Mouse (Mus musculus): Measurements from ENCODE around the gene Iyd. TPM values are rescaled to one million over a fixed set of nuclear protein-coding genes. Genes with fewer than 3 reads are reported as not detected.

The Iyd gene
- polyA plus RNA-seq (2012; rRNA removed): 14.2 and 16.2 TPM in 2 replicates

DNA sequence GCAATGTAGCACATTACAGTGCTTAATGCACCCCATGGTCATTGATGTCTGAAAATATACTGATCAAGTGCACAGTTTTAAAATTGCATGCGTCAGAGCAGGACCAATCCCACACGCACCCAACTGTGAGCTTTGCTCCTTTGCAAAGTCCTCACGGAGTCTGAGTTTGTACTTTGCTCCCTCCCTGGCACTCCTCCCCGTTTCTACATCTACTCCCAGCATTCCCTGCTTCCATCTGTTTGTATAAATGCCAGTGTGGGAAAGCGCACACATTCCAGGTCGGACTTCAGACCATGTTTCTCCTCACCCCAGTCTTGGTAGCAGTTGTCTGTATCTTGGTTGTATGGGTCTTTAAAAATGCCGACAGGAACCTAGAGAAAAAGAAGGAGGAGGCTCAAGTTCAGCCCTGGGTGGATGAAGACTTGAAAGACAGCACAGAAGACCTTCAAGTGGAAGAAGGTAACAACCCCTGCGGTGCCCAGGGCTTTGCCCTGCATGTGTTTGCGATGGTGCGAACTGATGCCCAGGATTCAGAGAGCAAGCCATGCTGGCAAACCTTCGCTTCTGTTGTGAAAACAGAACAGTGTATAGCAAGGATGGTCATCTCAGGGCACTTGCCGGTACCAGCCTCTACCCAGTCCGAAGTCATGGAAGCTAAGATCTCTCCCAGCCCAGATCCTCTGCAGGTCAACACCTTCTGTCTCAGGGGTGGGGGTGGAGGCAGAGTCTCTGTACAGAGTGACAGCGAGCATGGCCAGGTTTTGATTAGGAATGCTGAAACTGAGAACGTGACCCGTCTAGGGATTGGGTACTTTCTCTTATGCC, at the start of gene Iyd:
TSS of gene Iyd (plus strand) at position 238 of the 825 bp plus-strand sequence.

Other genes starting within 250 kb of the Iyd start
- 0.03 and 0.04 TPM in 2 replicates for gene Ppp1r14c, start 174.2 kb upstream of the Iyd start, polyA plus RNA-seq (2012; rRNA removed)
- 1.7 and 1.8 TPM in 2 replicates for gene Plekhg1, start 200.1 kb downstream of the Iyd start, polyA plus RNA-seq (2012; rRNA removed)

All from liver, embryonic 18 days (tissue).